Comparison of ENCODE assay signal across 30 mouse cellular contexts in genomic region chr11:52106438-52106837, GRCm38 (mm10). TPM values are rescaled to one million over a fixed set of nuclear protein-coding genes. Genes with fewer than 3 reads are reported as not detected.
DNase-seq lines count a peak whose midpoint lies in the region; ATAC-seq and TF ChIP-seq lines count a peak whose summit lies in the region.
"Had no signal": no experiment of that assay in that cellular context is flagged by ENCODE, and none has a peak within 500 bp of the region (broad histone marks: within the 10 kb centered on the region; RNA-seq: fewer than 3 reads in every experiment).

No protein-coding gene starts in this region.

- intact Hi-C loops in heart, postnatal 25 days (cut with DNase I), result loop anchor here (10.0 kb wide), 1 partner anchor 512 kb away; no protein-coding TSS in a partner anchor
- intact Hi-C loops in heart, postnatal 14 days (cut with DNase I), result no loop called here

- H3K36me3 ChIP-seq in heart, embryonic 13.5 days, result no peaks in the 10 kb centered on the region
- no peaks in the 10 kb centered on the region for H3K36me3 ChIP-seq in heart, postnatal 0 days (replicated peaks; ENCODE audit: control insufficient read depth, insufficient read depth, low read length)
- H3K36me3 ChIP-seq: embryonic facial prominence, embryonic 12.5 days; forebrain, embryonic 12.5 days had no signal

- H3K9ac ChIP-seq in heart, embryonic 13.5 days, result no peak overlapping the region; the same call in 1 of the 2 replicates
- H3K9ac ChIP-seq in heart, postnatal 0 days (replicated peaks; ENCODE audit: low read depth, low read length), result 0 out of 2 replicates have a peak overlapping the region, but pooled peaks have one; percentile 30
- H3K9ac ChIP-seq: embryonic facial prominence, embryonic 12.5 days; forebrain, embryonic 12.5 days had no signal

- no peaks in the 10 kb centered on the region for H3K27me3 ChIP-seq in heart, embryonic 13.5 days (replicated peaks)
- no peaks in the 10 kb centered on the region for H3K27me3 ChIP-seq in heart, postnatal 0 days (ENCODE audit: control insufficient read depth, insufficient read depth, low read length)
- H3K27me3 ChIP-seq: CH12.LX; embryonic facial prominence, embryonic 12.5 days; forebrain, embryonic 12.5 days; Patski had no signal

- no peak for DNase-seq in heart, postnatal 25 days (ENCODE audit: low spot score)
- no peak for DNase-seq in heart, postnatal 0 days (ENCODE audit: low spot score)
- DNase-seq in heart, postnatal 14 days, result no peak
- DNase-seq in induced T-regulatory cell, adult 2 months (ENCODE audit: low read depth), result peak; percentile 5
- no peak for DNase-seq in layer of hippocampus, adult 18-20 months (ENCODE audit: low spot score in 2 of 2)
- DNase-seq: adrenal gland, adult 8-10 months; adrenal gland, postnatal 14 days; adrenal gland, postnatal 36 days; B cell, adult 2 months; cerebellum, adult 11 months; cerebellum, adult 18-20 months; cerebellum, adult 8-10 months; cerebellum, adult 9-11 months; cerebellum, postnatal 14 days; cerebellum, postnatal 36 days had no signal

- no peak overlapping the region for H3K4me2 ChIP-seq in heart, embryonic 13.5 days
- no peak overlapping the region for H3K4me2 ChIP-seq in heart, postnatal 0 days (ENCODE audit: low read depth, low read length)
- H3K4me2 ChIP-seq: embryonic facial prominence, embryonic 12.5 days; forebrain, embryonic 12.5 days had no signal

- no peaks in the 10 kb centered on the region for H3K9me3 ChIP-seq in heart, embryonic 13.5 days
- H3K9me3 ChIP-seq in heart, postnatal 0 days (replicated peaks; ENCODE audit: control insufficient read depth, low read length), result no peaks in the 10 kb centered on the region
- H3K9me3 ChIP-seq: embryonic facial prominence, embryonic 10.5 days; embryonic facial prominence, embryonic 12.5 days; forebrain, embryonic 10.5 days; forebrain, embryonic 12.5 days; G1E had no signal

- no peak for TF ChIP-seq CTCF in heart, postnatal 0 days (IDR thresholded peaks at IDR 0.05; ENCODE audit: low read depth)

- peaks cover 59% of the 10 kb centered on the region for H3K4me1 ChIP-seq in heart, embryonic 13.5 days
- peaks cover 46% of the 10 kb centered on the region for H3K4me1 ChIP-seq in heart, postnatal 0 days (ENCODE audit: control insufficient read depth, insufficient read depth)

- WGBS in heart, embryonic 13.5 days, result 85% methylated on average over 1 of the region's 1 CpGs
- WGBS in heart, postnatal 0 days, result 85% methylated on average over 1 of the region's 1 CpGs

- TF ChIP-seq EP300 in heart, postnatal 0 days (IDR thresholded peaks at IDR 0.05; ENCODE audit: low read depth), result no peak

- no peak for ATAC-seq in heart, embryonic 13.5 days (ENCODE audit: extremely low read depth, insufficient number of reproducible peaks, low FRiP score, low TSS enrichment)
- ATAC-seq in heart, postnatal 0 days (ENCODE audit: insufficient read depth, low read depth), result no peak
- ATAC-seq: activated CD4-positive, CD25-positive, alpha-beta regulatory T cell, adult 4 months; CD4-positive, CD25-positive, alpha-beta regulatory T cell, adult 4 months; forebrain, embryonic 14.5 days; forebrain, embryonic 16.5 days; Patski had no signal

- no peak overlapping the region for H3K4me3 ChIP-seq in heart, embryonic 13.5 days
- no peak overlapping the region for H3K4me3 ChIP-seq in heart, postnatal 0 days (ENCODE audit: low read depth, low read length)
- H3K4me3 ChIP-seq: embryonic facial prominence, embryonic 10.5 days; embryonic facial prominence, embryonic 12.5 days; forebrain, embryonic 10.5 days; forebrain, embryonic 12.5 days had no signal

- H3K27ac ChIP-seq in heart, embryonic 13.5 days (replicated peaks), result peak overlapping the region; percentile 61; the same call in 1 of the 2 replicates
- H3K27ac ChIP-seq in heart, postnatal 0 days (ENCODE audit: low read depth), result peak overlapping the region; percentile 71
- H3K27ac ChIP-seq: embryonic facial prominence, embryonic 10.5 days; embryonic facial prominence, embryonic 12.5 days; forebrain, embryonic 10.5 days; forebrain, embryonic 12.5 days had no signal

RNA-seq across cellular contexts. Expression of gene Ppp2ca, which starts 8.0 kb away (rescaled TPM):
- polyA plus RNA-seq in heart, embryonic 13.5 days (2015; fragmentation: Nextera tagmentation; extraction: Ambion mirVana), result 64.2 and 68.9 TPM in 2 replicates
- 10 to 100 TPM; 50.8 to 55.6 TPM for total RNA-seq in heart, postnatal 25 days (2021)
- 68.0 and 77.5 TPM in 2 replicates for total RNA-seq in heart, postnatal 0 days (2014; rRNA removed; ENCODE audit: low replicate concordance)
- polyA plus RNA-seq in heart, postnatal 0 days (2015; fragmentation: Nextera tagmentation; extraction: Ambion mirVana), result 48.8 and 53.3 TPM in 2 replicates
- total RNA-seq in heart, postnatal 14 days (2021), result 10 to 100 TPM; 55.4 to 60.4 TPM
- 100 to 1,000 TPM; 107 to 108 TPM for total RNA-seq in layer of hippocampus, adult 18-20 months (2021)

RNA-seq across cellular contexts. Expression of gene Olfr1373, which starts 38.9 kb away (rescaled TPM):
- polyA plus RNA-seq in heart, embryonic 13.5 days (2015; fragmentation: Nextera tagmentation; extraction: Ambion mirVana), result not detected in 2 replicates
- total RNA-seq in heart, postnatal 25 days (2021), result not detected
- total RNA-seq in heart, postnatal 0 days (2014; rRNA removed; ENCODE audit: low replicate concordance), result not detected in 2 replicates
- polyA plus RNA-seq in heart, postnatal 0 days (2015; fragmentation: Nextera tagmentation; extraction: Ambion mirVana), result not detected in 2 replicates
- not detected for total RNA-seq in heart, postnatal 14 days (2021)
- not detected for total RNA-seq in layer of hippocampus, adult 18-20 months (2021)
- total RNA-seq: adrenal gland, adult 18-20 months; adrenal gland, adult 8-10 months; adrenal gland, postnatal 14 days; adrenal gland, postnatal 36 days; CH12.LX; common myeloid progenitor, adult 5-6 weeks; G1E had no signal
- polyA plus RNA-seq: activated CD4-positive, CD25-positive, alpha-beta regulatory T cell, adult 4 months; CD4-positive, CD25-positive, alpha-beta regulatory T cell, adult 4 months; embryonic facial prominence, embryonic 10.5 days; embryonic facial prominence, embryonic 12.5 days; embryonic facial prominence, embryonic 14.5 days; forebrain, embryonic 10.5 days; forebrain, embryonic 12.5 days; forebrain, embryonic 14.5 days; forebrain, embryonic 16.5 days; G1E; Patski had no signal
